Mouse (Mus musculus) C2C12 (cell line): ENCODE data around the gene Slc39a11. TPM values are rescaled to one million over a fixed set of nuclear protein-coding genes. Genes with fewer than 3 reads are reported as not detected.
A peak's percentile ranks its signal among the peaks of the same experiment; 100 is the strongest.

Experiments
- H3K27me3 ChIP-seq: one replicate; pipeline ENCODE4 v1.6.1; 2011; ENCODE audit not compliant: control insufficient read depth, insufficient read depth, insufficient read length
- H3K36me3 ChIP-seq: one replicate; pipeline ENCODE4 v1.6.1; 2011; ENCODE audit not compliant: control insufficient read depth, insufficient read depth
- H3K4me3 ChIP-seq: one replicate; pipeline ENCODE4 v1.5.1; 2011; ENCODE audit warnings: mild to moderate bottlenecking, control low read depth; ENCODE audit not compliant: poor library complexity, insufficient read depth, severe bottlenecking
- H3K79me2 ChIP-seq: one replicate; pipeline ENCODE4 v1.6.1; 2011; ENCODE audit not compliant: control insufficient read depth, insufficient read depth
- H3K79me3 ChIP-seq: one replicate; pipeline ENCODE4 v1.6.1; 2011; ENCODE audit warnings: low read depth, control low read depth
- H3ac ChIP-seq: one replicate; pipeline ENCODE3; 2011; ENCODE audit warnings: low read depth; ENCODE audit not compliant: control insufficient read depth, insufficient read length
- CEBPB ChIP-seq: IDR thresholded peaks from one replicate; pipeline ENCODE4 v1.6.1; 2011; ENCODE audit warnings: low read depth, mild to moderate bottlenecking, control low read depth, moderate library complexity
- CTCF ChIP-seq: IDR thresholded peaks from one replicate; pipeline ENCODE4 v1.5.1; 2011; ENCODE audit not compliant: control insufficient read depth, insufficient read depth, insufficient read length
- FOSL1 ChIP-seq: IDR thresholded peaks from one replicate; pipeline ENCODE4 v1.8.0; 2011; ENCODE audit warnings: mild to moderate bottlenecking, low read length; ENCODE audit not compliant: poor library complexity, insufficient read depth, severe bottlenecking
- MAX ChIP-seq: IDR thresholded peaks from one replicate; pipeline ENCODE4 v1.6.1; 2011; ENCODE audit warnings: mild to moderate bottlenecking, control low read depth
- MYOD1 ChIP-seq: IDR thresholded peaks from one replicate; pipeline ENCODE4 v1.6.1; 2011; ENCODE audit warnings: low read depth; ENCODE audit not compliant: control insufficient read depth, insufficient read length
- MYOG ChIP-seq: IDR thresholded peaks from one replicate; pipeline ENCODE4 v1.6.1; 2011; ENCODE audit not compliant: control insufficient read depth, insufficient read length; ENCODE audit errors: extremely low read depth
- USF1 ChIP-seq: IDR thresholded peaks from one replicate; pipeline ENCODE4 v1.6.1; 2011; ENCODE audit warnings: low read depth, mild to moderate bottlenecking, control low read depth, moderate library complexity
- polyA plus RNA-seq: library from polyadenylated mRNA; unstranded; fragments of >200 nt; fragmentation: generic; extraction: Trizol; gene quantifications from one replicate; pipeline ENCODE4 v1.2.1, GENCODE M21; 2012; ENCODE audit warnings: missing spikeins

Gene Slc39a11
- polyA plus RNA-seq, 1 experiment: 10.0 TPM

DNA sequence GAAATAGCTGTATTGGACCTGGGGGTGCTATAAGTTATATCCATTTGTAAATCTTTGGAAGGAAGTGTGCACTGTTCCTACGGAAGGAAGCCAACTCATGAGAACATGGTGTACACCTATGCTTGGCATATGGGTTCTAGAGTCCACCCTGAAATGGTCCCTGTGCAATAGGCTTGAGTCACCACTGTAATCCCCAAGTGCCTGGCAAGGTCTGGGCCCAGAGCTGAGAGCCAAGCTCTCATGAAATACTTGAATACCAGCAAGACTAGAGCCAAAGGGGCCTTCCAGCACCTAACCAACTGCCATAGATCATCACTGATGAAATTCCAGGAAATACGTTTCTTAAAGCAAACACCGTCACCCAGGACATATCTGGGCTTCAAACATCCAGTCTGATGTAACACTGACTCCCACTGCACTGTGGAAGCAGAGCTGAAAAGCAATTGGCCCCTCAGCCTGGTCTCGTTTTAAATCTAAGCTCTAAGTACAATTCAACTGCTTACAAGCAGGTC lies 111.4 kb downstream of the Slc39a11 start:
- TF ChIP-seq FOSL1: no peak
- TF ChIP-seq CEBPB: no peak
- Histone ChIP-seq H3ac (no peak overlapping the region), H3K79me3 (no peaks in the 10 kb centered on the region), H3K4me3 (no peak overlapping the region), H3K36me3 (no peaks in the 10 kb centered on the region), H3K79me2 (no peaks in the 10 kb centered on the region), H3K27me3 (no peaks in the 10 kb centered on the region)

DNA sequence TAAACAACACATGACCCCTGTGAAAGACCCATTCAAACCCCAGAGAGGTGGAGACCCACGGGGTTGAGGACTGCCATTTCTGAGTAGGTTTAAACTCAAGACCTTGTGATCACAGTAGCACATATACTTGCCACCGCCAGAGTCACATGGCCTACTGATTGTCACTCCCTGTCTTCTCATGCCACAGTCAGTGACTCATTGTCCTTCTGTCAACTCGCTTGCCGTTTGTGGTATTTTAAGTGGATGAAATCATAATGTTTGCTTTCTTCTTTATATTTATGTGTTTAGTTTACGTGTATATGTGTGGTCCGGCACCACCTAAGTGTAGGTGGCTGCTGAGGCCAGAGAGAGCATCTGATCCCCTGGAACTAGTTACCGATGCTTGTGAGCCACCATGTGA lies 112.2 kb downstream of the Slc39a11 start:
- H3K79me2 ChIP-seq: no peaks in the 10 kb centered on the region
- no peak overlapping the region for H3K4me3 ChIP-seq
- TF ChIP-seq FOSL1 (no peak), MYOG (no peak), CEBPB (no peak), USF1 (no peak), CTCF (no peak), MAX (no peak), MYOD1 (no peak)
- H3ac ChIP-seq: no peak overlapping the region
- H3K36me3 ChIP-seq: no peaks in the 10 kb centered on the region
- H3K27me3 ChIP-seq: no peaks in the 10 kb centered on the region
- no peaks in the 10 kb centered on the region for H3K79me3 ChIP-seq

DNA sequence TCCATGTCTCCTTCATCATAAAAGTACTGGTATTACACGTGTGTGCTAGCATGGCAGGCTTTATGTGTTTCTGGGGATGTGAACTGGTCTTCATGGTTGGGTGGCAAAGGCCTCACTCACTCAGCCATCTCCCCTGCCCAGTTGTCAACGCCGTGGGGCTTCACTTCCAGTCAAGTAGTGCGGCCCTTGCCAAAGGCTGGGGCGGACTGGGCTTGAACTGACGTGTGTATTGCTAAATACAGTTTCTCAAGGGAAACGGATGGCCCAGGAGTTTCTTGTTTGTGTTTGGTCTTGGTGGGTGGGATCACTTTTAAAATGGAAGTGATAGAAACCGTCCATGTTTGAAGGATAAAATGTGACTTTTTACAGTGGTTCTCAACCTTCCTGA lies 112.7 kb downstream of the Slc39a11 start:
- Histone ChIP-seq H3ac (no peak overlapping the region), H3K36me3 (no peaks in the 10 kb centered on the region), H3K4me3 (no peak overlapping the region), H3K79me3 (no peaks in the 10 kb centered on the region), H3K27me3 (no peaks in the 10 kb centered on the region), H3K79me2 (no peaks in the 10 kb centered on the region)
- TF ChIP-seq CTCF: no peak
- no peak for TF ChIP-seq MAX
- no peak for TF ChIP-seq CEBPB

DNA sequence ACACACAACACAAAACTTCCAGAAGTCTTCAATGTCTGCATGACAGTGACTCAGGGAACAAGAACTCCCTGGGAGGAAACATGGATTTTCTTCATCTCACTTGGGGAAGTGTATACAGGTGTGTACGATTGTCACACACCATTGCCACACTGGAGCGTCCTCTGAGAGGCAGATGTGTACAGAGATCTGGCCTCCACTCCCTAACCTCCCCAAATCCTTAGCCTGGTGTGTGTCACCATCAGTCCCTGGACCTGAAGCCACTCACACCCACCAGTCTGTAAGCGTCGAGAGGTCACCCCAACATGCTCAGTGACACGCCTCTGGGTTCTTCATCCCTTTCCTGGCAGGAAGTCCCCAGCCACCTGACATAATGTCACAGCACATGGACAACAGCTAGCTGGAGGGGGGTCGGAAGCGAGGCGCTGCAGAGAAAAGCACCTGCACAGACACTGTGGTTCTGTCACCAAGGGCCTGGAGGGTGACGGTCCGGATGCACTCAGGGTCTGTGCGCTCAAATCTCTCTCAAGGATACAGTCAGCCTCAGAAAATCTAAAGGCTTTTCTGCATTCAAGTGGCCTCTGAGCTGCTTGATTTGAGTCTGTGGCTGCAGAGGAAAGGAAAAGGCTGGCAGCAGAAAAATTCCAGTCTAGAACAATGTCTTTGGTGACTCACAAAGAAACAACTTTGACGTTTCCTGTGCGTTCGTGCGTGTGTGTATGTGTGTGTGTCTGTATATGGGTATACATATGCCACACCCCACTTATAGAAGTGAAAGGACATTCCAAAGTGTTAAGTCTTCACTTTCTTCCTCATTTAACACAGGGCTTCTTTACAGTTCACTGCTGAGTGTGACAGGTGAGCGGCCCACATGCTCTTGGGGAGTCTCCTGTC lies 113.3 kb downstream of the Slc39a11 start:
- Histone ChIP-seq H3K27me3 (no peaks in the 10 kb centered on the region), H3K4me3 (no peak overlapping the region), H3ac (no peak overlapping the region), H3K79me3 (no peaks in the 10 kb centered on the region), H3K79me2 (no peaks in the 10 kb centered on the region), H3K36me3 (no peaks in the 10 kb centered on the region)
- TF ChIP-seq MYOG (no peak), CTCF (no peak), CEBPB (no peak), MYOD1 (no peak), USF1 (no peak)

DNA sequence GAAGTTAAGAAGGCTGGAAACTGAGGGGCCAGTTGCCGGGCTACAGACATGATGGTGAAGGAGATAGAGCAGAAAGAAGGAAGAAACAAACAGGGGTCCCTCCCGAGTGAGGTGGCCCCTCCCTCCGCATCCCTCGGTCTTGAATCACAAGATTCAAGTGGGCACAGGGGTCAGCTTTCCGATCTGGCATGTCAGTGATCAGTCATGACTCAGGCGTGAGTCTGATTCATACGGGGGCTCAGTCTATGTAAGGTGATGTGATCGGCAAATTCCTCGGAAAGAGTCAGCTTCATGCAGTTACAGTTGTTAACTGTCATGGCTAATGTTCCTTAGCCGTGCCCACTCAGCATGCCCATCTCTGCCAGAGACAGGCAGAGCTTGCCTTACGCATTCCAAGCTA lies 115.5 kb downstream of the Slc39a11 start:
- H3ac ChIP-seq: peak overlapping the region; percentile 43
- TF ChIP-seq USF1 (peak; percentile 66), MYOD1 (no peak)
- H3K4me3 ChIP-seq: no peak overlapping the region
- no peaks in the 10 kb centered on the region for H3K79me3 ChIP-seq
- no peaks in the 10 kb centered on the region for H3K79me2 ChIP-seq
- no peaks in the 10 kb centered on the region for H3K36me3 ChIP-seq
- no peaks in the 10 kb centered on the region for H3K27me3 ChIP-seq

DNA sequence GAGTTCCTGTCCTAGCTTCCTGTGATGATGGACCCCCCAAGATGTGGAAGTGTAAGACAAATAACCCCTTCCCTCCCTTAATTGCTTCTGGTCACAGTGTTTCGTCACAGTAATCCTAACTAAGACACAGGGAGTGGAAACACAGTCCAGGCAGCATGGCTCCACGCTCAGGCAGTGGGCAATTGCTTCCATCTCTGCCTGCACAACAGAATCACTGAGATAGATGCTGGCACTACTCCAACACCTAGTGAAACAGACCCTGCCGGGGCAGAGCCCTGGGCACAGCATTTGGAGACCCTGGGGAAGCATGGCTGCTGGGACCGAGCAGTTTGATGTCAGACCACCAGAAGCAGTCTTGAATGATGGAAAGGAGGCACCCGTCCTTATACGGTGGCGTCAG lies 115.9 kb downstream of the Slc39a11 start:
- TF ChIP-seq MYOG (no peak), CEBPB (no peak), USF1 (no peak), FOSL1 (no peak), CTCF (no peak), MYOD1 (no peak), MAX (no peak)
- Histone ChIP-seq H3K79me2 (no peaks in the 10 kb centered on the region), H3ac (no peak overlapping the region), H3K36me3 (no peaks in the 10 kb centered on the region), H3K4me3 (no peak overlapping the region), H3K27me3 (no peaks in the 10 kb centered on the region), H3K79me3 (no peaks in the 10 kb centered on the region)
